Mouse (Mus musculus) thymus, adult 2 months (tissue): Measurements from ENCODE around the gene Myo15.

ENCODE experiments used
- CTCF ChIP-seq: fragments of 200-500 bp; IDR thresholded peaks from 2 replicates; pipeline ENCODE4 v1.5.1; 2012; ENCODE audit warnings: mild to moderate bottlenecking, control low read depth, low read length, moderate library complexity, borderline replicate concordance; ENCODE audit not compliant: control insufficient read depth, poor library complexity, insufficient read depth; ENCODE audit errors: extremely low read depth
- POLR2A ChIP-seq: fragments of 200-500 bp; IDR thresholded peaks from 2 replicates; pipeline ENCODE4 v1.6.1; 2012; ENCODE audit warnings: mild to moderate bottlenecking, low read length, control low read depth, moderate library complexity; ENCODE audit not compliant: control insufficient read depth, poor library complexity, insufficient read depth; ENCODE audit errors: extremely low read depth

DNA sequence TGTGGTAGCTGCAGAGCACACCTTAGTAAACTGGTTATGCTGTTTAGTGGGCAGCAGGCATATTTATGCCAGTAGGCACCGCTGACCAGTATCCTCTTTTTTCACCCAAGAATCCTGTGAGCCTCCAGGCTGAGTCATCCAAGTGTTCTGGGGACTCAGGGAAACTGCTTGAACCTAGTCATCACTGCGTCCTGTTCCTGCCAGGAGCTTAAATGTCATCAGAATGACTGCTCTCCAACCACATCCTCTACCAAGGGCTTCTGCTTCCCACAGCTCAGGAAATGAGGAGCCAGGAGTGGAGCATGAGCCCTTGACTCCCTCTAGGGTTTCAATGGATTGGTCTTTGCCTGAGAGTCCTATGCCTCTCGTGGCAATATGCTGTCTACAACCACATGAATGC lies 32.5 kb upstream of the Myo15 start:
- no peak for TF ChIP-seq POLR2A
- no peak for TF ChIP-seq CTCF
